Mouse (Mus musculus) testis, postnatal 10 days (tissue): Measurements from ENCODE around the gene A730015C16Rik.
A peak's percentile ranks its signal among the peaks of the same experiment; 100 is the strongest.

ENCODE experiments used
- DNase-seq: peaks from one replicate; pipeline ENCODE4 v3.0.0; 2021; ENCODE audit warnings: low spot score

The A730015C16Rik gene

DNA sequence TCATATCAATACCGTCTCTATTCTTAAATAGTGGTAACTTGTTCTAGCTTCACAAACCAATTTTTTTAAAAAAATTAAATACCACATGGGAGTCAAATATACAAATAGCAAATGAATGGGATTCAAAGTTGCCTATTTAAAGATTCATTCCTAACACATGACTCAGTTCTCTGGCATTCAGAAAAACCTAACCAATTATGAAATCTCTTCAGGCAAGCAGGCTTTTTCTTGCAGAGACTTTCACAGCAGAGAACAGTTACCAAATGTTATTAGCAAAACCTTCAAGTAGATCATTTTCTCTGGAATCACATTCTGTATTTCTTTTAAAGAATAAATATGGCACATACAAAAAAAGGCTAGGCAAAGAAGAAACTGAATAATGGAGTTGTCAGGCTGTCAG, 17.7 kb downstream of the A730015C16Rik start:
- no peak for DNase-seq

GRCm38 (mm10) chr4:108826643-108827042, 21.8 kb downstream of the A730015C16Rik start:
- DNase-seq = no peak

GRCm38 (mm10) chr4:108826096-108826495, 22.3 kb downstream of the A730015C16Rik start:
- DNase-seq = no peak

- no peak for DNase-seq
Measured at GRCm38 (mm10) chr4:108825677-108826076, 22.7 kb downstream of the A730015C16Rik start.

GRCm38 (mm10) chr4:108811550-108811949, 36.9 kb downstream of the A730015C16Rik start:
- DNase-seq = no peak

DNA sequence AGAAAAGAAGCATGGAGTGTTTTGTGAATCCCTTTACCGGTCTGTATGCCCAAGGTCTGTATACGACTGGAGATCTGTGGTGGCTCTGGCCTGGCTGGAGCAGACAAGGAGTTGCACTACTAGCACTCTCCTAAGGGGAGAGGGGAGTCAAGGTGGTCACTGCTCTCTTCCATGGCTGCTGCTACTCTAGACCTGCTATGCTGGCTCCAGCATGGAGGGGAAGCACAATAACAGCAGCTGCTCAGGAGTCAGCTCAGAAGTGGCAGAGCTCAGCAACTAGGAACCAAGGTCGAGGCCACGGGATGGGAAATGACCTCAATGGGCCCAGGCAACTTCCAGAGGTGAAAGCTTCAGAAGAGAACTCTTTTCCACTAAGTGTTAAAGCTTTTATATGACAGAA, 37.3 kb downstream of the A730015C16Rik start:
- DNase-seq = no peak

DNA sequence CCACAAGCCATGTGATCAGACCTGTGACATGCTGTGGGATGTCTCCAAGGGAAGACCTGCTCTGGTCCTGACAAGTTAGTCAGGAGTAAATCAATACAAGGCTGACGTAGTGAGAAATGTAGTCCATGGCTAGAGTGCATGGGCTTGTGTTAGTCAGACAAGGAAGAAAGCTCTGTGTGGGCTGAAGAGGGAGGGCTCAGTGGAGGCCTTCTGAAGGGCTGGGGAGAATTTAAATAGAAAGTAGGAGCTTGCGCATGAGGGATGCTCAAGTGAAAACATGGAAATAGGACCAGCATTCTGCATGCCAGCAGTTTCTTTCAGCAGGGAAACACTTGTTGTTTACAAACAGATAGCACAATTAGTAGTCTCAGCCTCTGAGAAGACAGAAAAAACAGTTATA, 44.9 kb downstream of the A730015C16Rik start:
- DNase-seq = no peak

GRCm38 (mm10) chr4:108798083-108798830, 50.2 kb downstream of the A730015C16Rik start:
- DNase-seq = peak; percentile 89
